Mouse (Mus musculus): ENCODE data around the gene Slc4a1. TPM values are rescaled to one million over a fixed set of nuclear protein-coding genes. Genes with fewer than 3 reads are reported as not detected.
"Not testable (repeated sequence)": the region's sequence is repeated elsewhere in the genome, so short reads cannot be mapped to it uniquely, and the experiment has no call there.

Gene Slc4a1
- polyA plus RNA-seq, 2 experiments: 570 to 606 TPM

DNA sequence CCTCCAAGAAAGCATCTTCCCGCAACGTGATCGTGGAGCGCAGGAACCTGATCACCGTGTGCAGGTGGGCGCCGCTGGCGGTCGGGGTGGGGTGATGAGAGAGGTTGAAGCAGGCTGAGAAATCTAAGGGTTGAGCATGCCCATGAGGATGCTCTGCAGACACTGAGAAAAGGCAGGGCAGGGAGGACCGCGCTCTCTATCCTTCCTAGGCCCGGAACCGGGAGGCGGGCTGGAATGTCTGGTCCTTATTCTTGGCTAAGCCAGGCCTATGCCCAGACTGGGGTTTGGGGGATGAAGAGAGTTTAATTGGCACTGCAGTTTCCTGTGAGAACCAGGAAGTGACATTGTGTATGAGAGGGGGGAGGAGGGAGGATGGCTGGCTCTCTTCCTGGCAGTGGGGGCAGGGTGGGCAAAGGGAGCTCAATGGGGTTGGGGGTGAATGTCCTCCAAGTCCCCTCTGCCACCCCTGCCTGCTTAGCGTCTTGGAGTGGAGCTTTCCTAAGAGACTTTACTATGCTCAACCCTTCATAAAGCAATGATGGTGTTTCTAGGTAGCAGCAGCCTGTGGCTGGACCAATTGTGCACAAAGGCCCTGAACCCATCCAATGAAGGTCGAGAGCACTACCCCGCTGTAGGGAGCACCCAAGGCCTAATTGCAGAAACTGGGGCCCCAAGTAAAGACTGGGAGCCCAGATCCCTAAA lies 27.9 kb upstream of the Slc4a1 start:
- H3K27me3 ChIP-seq (ENCODE audit: control insufficient read depth, insufficient read depth, low read length): peaks cover 77% of the 10 kb centered on the region
- H3K9me3 ChIP-seq (ENCODE audit: control insufficient read depth, low read length): no peaks in the 10 kb centered on the region
- DNase-seq (ENCODE audit: low read depth in 3 of 3, low spot score in 3 of 3): no peak
- peak overlapping the region; percentile 61 for H3K4me2 ChIP-seq (ENCODE audit: low read depth)
- 7% methylated on average over 17 of the region's 17 CpGs for WGBS (ENCODE audit: insufficient replicate concordance)
- H3K27ac ChIP-seq: no peak overlapping the region
- H3K36me3 ChIP-seq (replicated peaks; ENCODE audit: control insufficient read depth, insufficient read depth, low read depth): no peaks in the 10 kb centered on the region
- H3K9ac ChIP-seq (replicated peaks): no peak overlapping the region
- peak overlapping the region in 1 of 2 experiments; percentile 35; a peak in 2 of 4 replicates for H3K4me3 ChIP-seq (ENCODE audit: insufficient read depth in 1 of 2, low read depth in 2 of 2, low read length in 2 of 2)
- TF ChIP-seq EP300 (IDR thresholded peaks at IDR 0.05; ENCODE audit: low read depth) (no peak), CTCF (IDR thresholded peaks at IDR 0.05; ENCODE audit: low read depth) (no peak)
- H3K4me1 ChIP-seq (replicated peaks; ENCODE audit: control insufficient read depth in 2 of 2, insufficient read depth in 2 of 2, low read length in 1 of 2): peaks cover 6 to 12% of the 10 kb centered on the region in 2 experiments; a peak in 3 of 4 replicates
- no peak for ATAC-seq (ENCODE audit: insufficient read depth)

DNA sequence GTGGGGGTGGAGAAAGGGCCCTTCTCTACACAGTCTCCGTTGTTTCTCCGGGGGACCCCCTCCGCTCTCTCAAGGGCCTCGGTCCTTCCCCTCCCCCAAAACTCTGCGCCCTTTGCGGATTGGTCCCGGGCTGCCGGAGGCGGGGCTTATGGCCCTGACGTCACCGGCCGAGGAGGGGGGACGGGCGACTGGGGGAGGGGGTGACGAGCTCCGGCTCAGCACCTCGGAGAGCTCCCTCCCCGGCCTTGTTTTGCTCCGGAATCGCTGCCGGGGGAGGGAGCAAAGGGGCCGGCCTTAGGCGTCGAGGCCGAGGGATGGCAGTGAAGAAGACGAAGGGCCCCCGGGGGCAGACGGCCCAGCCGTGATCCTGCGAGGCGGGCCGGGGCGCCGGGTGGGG lies 27.2 kb upstream of the Slc4a1 start, which contains the start of gene Rundc3a:
Gene Rundc3a, plus strand, starts transcription at position 166 of the 397 bp plus-strand sequence.
- DNase-seq (ENCODE audit: low read depth in 3 of 3, low spot score in 3 of 3): no peak
- H3K4me3 ChIP-seq (ENCODE audit: insufficient read depth in 1 of 2, low read depth in 2 of 2, low read length in 2 of 2): peak within 1 kb of the TSS; percentile 33 to 35
- TF ChIP-seq EP300 (IDR thresholded peaks at IDR 0.05; ENCODE audit: low read depth): no peak
- no peak for TF ChIP-seq CTCF (IDR thresholded peaks at IDR 0.05; ENCODE audit: low read depth)
- peaks cover 71% of the 10 kb centered on the region for H3K27me3 ChIP-seq (ENCODE audit: control insufficient read depth, insufficient read depth, low read length)
- WGBS (ENCODE audit: insufficient replicate concordance): under 1% methylated on average over 34 of the region's 34 CpGs
- H3K9me3 ChIP-seq (ENCODE audit: control insufficient read depth, low read length): no peaks in the 10 kb centered on the region
- H3K36me3 ChIP-seq (replicated peaks; ENCODE audit: control insufficient read depth, insufficient read depth, low read depth): no peaks in the 10 kb centered on the region
- H3K4me1 ChIP-seq (replicated peaks; ENCODE audit: control insufficient read depth in 2 of 2, insufficient read depth in 2 of 2, low read length in 1 of 2): peaks cover 6 to 12% of the 10 kb centered on the region in 2 experiments; a peak in 3 of 4 replicates
- no peak within 1 kb of the TSS for H3K27ac ChIP-seq
- H3K4me2 ChIP-seq (ENCODE audit: low read depth): peak within 1 kb of the TSS; percentile 61
- peak within 1 kb of the TSS; percentile 10 for H3K9ac ChIP-seq (replicated peaks)
- peak; percentile 54 for ATAC-seq (ENCODE audit: insufficient read depth)

DNA sequence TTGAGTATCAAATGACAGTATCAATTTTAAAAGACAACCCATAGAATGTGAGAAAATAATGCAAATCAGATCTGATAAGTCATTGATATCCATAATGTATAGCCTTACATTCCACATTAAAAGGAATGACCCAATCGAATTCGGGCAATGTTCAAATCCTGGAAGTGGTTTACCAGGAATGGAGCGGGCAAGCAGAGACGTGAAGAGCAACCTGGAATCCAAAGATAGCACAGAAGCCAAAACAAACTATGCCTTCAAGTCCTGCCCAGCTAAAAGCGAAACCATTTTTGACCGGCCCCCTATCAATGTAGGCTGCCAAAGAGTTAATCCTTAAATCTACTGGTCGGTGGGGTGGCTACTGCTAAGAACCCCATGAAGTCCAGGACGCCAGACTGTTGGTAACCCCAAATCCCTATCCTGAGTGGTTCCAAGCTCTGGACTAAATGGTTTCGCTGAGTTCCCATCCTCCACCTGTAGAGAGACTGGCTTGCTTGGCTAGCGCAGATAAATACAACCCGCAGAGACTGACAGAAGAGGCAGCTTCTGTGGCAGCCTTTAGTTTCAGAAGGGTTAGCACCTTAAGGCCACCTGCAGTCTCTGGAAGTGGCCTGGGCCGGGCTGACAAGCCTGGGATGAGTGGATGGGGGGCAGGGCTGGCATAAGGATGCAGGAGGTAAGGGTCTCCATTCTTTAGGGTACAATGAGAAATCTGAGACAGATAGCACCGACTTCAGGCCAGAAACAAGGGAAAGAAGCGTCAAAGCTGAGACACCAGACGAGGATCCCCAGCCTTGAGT lies 26.6 kb upstream of the Slc4a1 start:
- TF ChIP-seq CTCF (IDR thresholded peaks at IDR 0.05; ENCODE audit: low read depth): no peak
- no peak for TF ChIP-seq EP300 (IDR thresholded peaks at IDR 0.05; ENCODE audit: low read depth)
- 17% methylated on average over 15 of the region's 15 CpGs for WGBS (ENCODE audit: insufficient replicate concordance)
- Histone ChIP-seq H3K27ac (no peak overlapping the region), H3K36me3 (replicated peaks; ENCODE audit: control insufficient read depth, insufficient read depth, low read depth) (no peaks in the 10 kb centered on the region), H3K9ac (replicated peaks) (no peak overlapping the region; the same call in none of the 2 replicates), H3K4me3 (ENCODE audit: insufficient read depth in 1 of 2, low read depth in 2 of 2, low read length in 2 of 2) (peak overlapping the region; percentile 33 to 35), H3K27me3 (ENCODE audit: control insufficient read depth, insufficient read depth, low read length) (peaks cover 65% of the 10 kb centered on the region), H3K4me1 (replicated peaks; ENCODE audit: control insufficient read depth in 2 of 2, insufficient read depth in 2 of 2, low read length in 1 of 2) (peaks cover 6 to 12% of the 10 kb centered on the region in 2 experiments; a peak in 3 of 4 replicates), H3K4me2 (ENCODE audit: low read depth) (peak overlapping the region; percentile 61), H3K9me3 (ENCODE audit: control insufficient read depth, low read length) (no peaks in the 10 kb centered on the region)
- DNase-seq (ENCODE audit: low read depth in 3 of 3, low spot score in 3 of 3) (no peak), ATAC-seq (ENCODE audit: insufficient read depth) (peak; percentile 29; the same call in 1 of the 2 replicates)

GRCm38 (mm10) chr11:102389436-102389835 lies 23.4 kb upstream of the Slc4a1 start:
- not testable (repeated sequence) for H3K27ac ChIP-seq; H3K9me3 ChIP-seq (ENCODE audit: control insufficient read depth, low read length); ATAC-seq (ENCODE audit: insufficient read depth); H3K4me2 ChIP-seq (ENCODE audit: low read depth); DNase-seq (ENCODE audit: low read depth in 3 of 3, low spot score in 3 of 3); H3K36me3 ChIP-seq (replicated peaks; ENCODE audit: control insufficient read depth, insufficient read depth, low read depth); H3K4me3 ChIP-seq (ENCODE audit: insufficient read depth in 1 of 2, low read depth in 2 of 2, low read length in 2 of 2); H3K9ac ChIP-seq (replicated peaks)
- Histone ChIP-seq H3K27me3 (ENCODE audit: control insufficient read depth, insufficient read depth, low read length) (peaks cover 45% of the 10 kb centered on the region), H3K4me1 (replicated peaks; ENCODE audit: control insufficient read depth in 2 of 2, insufficient read depth in 2 of 2, low read length in 1 of 2) (peaks cover 6 to 18% of the 10 kb centered on the region in 2 experiments)
- WGBS (ENCODE audit: insufficient replicate concordance): 72% methylated on average over 4 of the region's 5 CpGs

GRCm38 (mm10) chr11:102386121-102386520 lies 20.1 kb upstream of the Slc4a1 start:
- Histone ChIP-seq H3K27ac (no peak overlapping the region), H3K9me3 (ENCODE audit: control insufficient read depth, low read length) (no peaks in the 10 kb centered on the region), H3K4me1 (replicated peaks; ENCODE audit: control insufficient read depth in 2 of 2, insufficient read depth in 2 of 2, low read length in 1 of 2) (peaks cover 25 to 32% of the 10 kb centered on the region in 2 experiments), H3K27me3 (ENCODE audit: control insufficient read depth, insufficient read depth, low read length) (peaks cover 15% of the 10 kb centered on the region), H3K36me3 (replicated peaks; ENCODE audit: control insufficient read depth, insufficient read depth, low read depth) (no peaks in the 10 kb centered on the region), H3K4me3 (ENCODE audit: insufficient read depth in 1 of 2, low read depth in 2 of 2, low read length in 2 of 2) (no peak overlapping the region), H3K9ac (replicated peaks) (no peak overlapping the region), H3K4me2 (ENCODE audit: low read depth) (no peak overlapping the region)
- no peak for DNase-seq (ENCODE audit: low read depth in 3 of 3, low spot score in 3 of 3)
- no peak for ATAC-seq (ENCODE audit: insufficient read depth)
- TF ChIP-seq CTCF (IDR thresholded peaks at IDR 0.05; ENCODE audit: low read depth): no peak
- no peak for TF ChIP-seq EP300 (IDR thresholded peaks at IDR 0.05; ENCODE audit: low read depth)
- 27% methylated on average over 5 of the region's 5 CpGs for WGBS (ENCODE audit: insufficient replicate concordance)
